Mouse (Mus musculus) liver, embryonic 15.5 days (tissue): ENCODE measurements around the gene Slc27a2. TPM values are rescaled to one million over a fixed set of nuclear protein-coding genes. Genes with fewer than 3 reads are reported as not detected.

Source experiments
- ATAC-seq: fragments of 200-750 bp; cut with Nextera tagmentation; 2 replicates; pipeline ENCODE4 v1.8.0; 2017; ENCODE audit warnings: moderate number of reproducible peaks, mild to moderate bottlenecking, moderate library complexity; ENCODE audit not compliant: insufficient read depth
- H3K27ac ChIP-seq: fragments of 300-500 bp; sonication (generic); replicated peaks from 2 replicates; pipeline ENCODE4 v1.5.1; 2015; ENCODE audit warnings: mild to moderate bottlenecking, inconsistent platforms
- H3K27me3 ChIP-seq: fragments of 300-500 bp; sonication (generic); 2 replicates; pipeline ENCODE4 v1.6.1; 2015; ENCODE audit warnings: mild to moderate bottlenecking, inconsistent platforms
- H3K36me3 ChIP-seq: fragments of 300-500 bp; sonication (generic); replicated peaks from 2 replicates; pipeline ENCODE4 v1.6.1; 2015; ENCODE audit warnings: moderate library complexity, mild to moderate bottlenecking, inconsistent platforms
- H3K4me1 ChIP-seq: fragments of 300-500 bp; sonication (generic); replicated peaks from 2 replicates; pipeline ENCODE4 v1.6.1; 2015; ENCODE audit warnings: inconsistent platforms
- H3K4me2 ChIP-seq: fragments of 300-500 bp; sonication (generic); 2 replicates; pipeline ENCODE4 v1.6.1; 2015; ENCODE audit warnings: moderate library complexity, mild to moderate bottlenecking, inconsistent platforms
- H3K4me3 ChIP-seq: fragments of 300-500 bp; sonication (generic); replicated peaks from 2 replicates; pipeline ENCODE4 v1.5.1; 2015; ENCODE audit warnings: mild to moderate bottlenecking, inconsistent platforms
- H3K9ac ChIP-seq: fragments of 300-500 bp; sonication (generic); 2 replicates; pipeline ENCODE4 v1.6.1; 2015; ENCODE audit warnings: moderate library complexity, mild to moderate bottlenecking, inconsistent platforms
- H3K9me3 ChIP-seq: fragments of 300-500 bp; sonication (generic); replicated peaks from 2 replicates; pipeline ENCODE4 v1.6.1; 2016; ENCODE audit warnings: inconsistent platforms
- WGBS: fragments of 180-500 bp; shearing (Covaris S2); methylation state at CpG from one replicate; pipeline ENCODE4 v1.1.7; 2015; ENCODE audit warnings: mixed read lengths; ENCODE audit not compliant: insufficient replicate concordance; 5-methylcytosine and 5-hydroxymethylcytosine counted together
- polyA plus RNA-seq: library from polyadenylated mRNA; unstranded; fragments of >200 nt; fragmentation: Nextera tagmentation; extraction: Ambion mirVana; gene quantifications from 2 replicates; pipeline ENCODE4 v1.2.1, GENCODE M21; 2015

Slc27a2 gene
- polyA plus RNA-seq, 1 experiment from 2014 or later, result 108 TPM

- Histone ChIP-seq H3K27ac (peak overlapping the region; percentile 42; the same call in 1 of the 2 replicates), H3K9me3 (no peaks in the 10 kb centered on the region), H3K27me3 (peaks cover 58% of the 10 kb centered on the region), H3K4me3 (peak overlapping the region; percentile 55), H3K36me3 (no peaks in the 10 kb centered on the region), H3K4me2 (peak overlapping the region; percentile 62), H3K4me1 (peaks cover 7% of the 10 kb centered on the region; the same call in 1 of the 2 replicates), H3K9ac (peak overlapping the region; percentile 43; the same call in 1 of the 2 replicates)
- WGBS, result 5% methylated on average over 26 of the region's 26 CpGs
- peak; percentile 6; the same call in 1 of the 2 replicates for ATAC-seq
Observed at GRCm38 (mm10) chr2:126553291-126553639, 1.1 kb downstream of the Slc27a2 start.

- Histone ChIP-seq H3K9ac (no peak overlapping the region), H3K9me3 (no peaks in the 10 kb centered on the region), H3K27me3 (peaks cover 53% of the 10 kb centered on the region), H3K36me3 (no peaks in the 10 kb centered on the region), H3K4me3 (0 out of 2 replicates have a peak overlapping the region, but pooled peaks have one; percentile 55), H3K4me2 (peak overlapping the region; percentile 62), H3K4me1 (0 out of 2 replicates have a peak, but pooled peaks cover 7% of the 10 kb centered on the region), H3K27ac (peak overlapping the region; percentile 72)
- ATAC-seq, result peak; percentile 16; the same call in 1 of the 2 replicates
- 61% methylated on average over 5 of the region's 5 CpGs for WGBS
Observed at GRCm38 (mm10) chr2:126555533-126555932, 3.3 kb downstream of the Slc27a2 start.

GRCm38 (mm10) chr2:126560094-126560493 lies 7.9 kb downstream of the Slc27a2 start:
- H3K36me3 ChIP-seq, result no peaks in the 10 kb centered on the region
- H3K27ac ChIP-seq, result no peak overlapping the region
- ATAC-seq, result no peak

GRCm38 (mm10) chr2:126563411-126564105 lies 11.4 kb downstream of the Slc27a2 start:
- H3K27ac ChIP-seq, result no peak overlapping the region
- H3K4me1 ChIP-seq, result no peaks in the 10 kb centered on the region
- H3K4me2 ChIP-seq, result no peak overlapping the region
- 61% methylated on average over 17 of the region's 17 CpGs for WGBS
- H3K9ac ChIP-seq, result no peak overlapping the region
- H3K27me3 ChIP-seq, result no peaks in the 10 kb centered on the region
- ATAC-seq, result no peak
- 0 out of 2 replicates have a peak, but pooled peaks cover 10% of the 10 kb centered on the region for H3K36me3 ChIP-seq
- H3K9me3 ChIP-seq, result no peaks in the 10 kb centered on the region
- H3K4me3 ChIP-seq, result no peak overlapping the region

More at GRCm38 (mm10) chr2:126560094-126560493, 7.9 kb downstream of the Slc27a2 start:
- Histone ChIP-seq H3K27me3 (peaks cover 9% of the 10 kb centered on the region; the same call in 1 of the 2 replicates), H3K4me3 (no peak overlapping the region), H3K9me3 (no peaks in the 10 kb centered on the region), H3K9ac (no peak overlapping the region), H3K4me1 (no peaks in the 10 kb centered on the region), H3K4me2 (no peak overlapping the region)
- WGBS, result 65% methylated on average over 1 of the region's 1 CpGs

GRCm38 (mm10) chr2:126572163-126572562 lies 20.0 kb downstream of the Slc27a2 start:
- Histone ChIP-seq H3K9me3 (no peaks in the 10 kb centered on the region), H3K4me3 (no peak overlapping the region), H3K9ac (no peak overlapping the region), H3K4me2 (no peak overlapping the region), H3K27ac (no peak overlapping the region), H3K27me3 (no peaks in the 10 kb centered on the region), H3K36me3 (peaks cover 32% of the 10 kb centered on the region), H3K4me1 (no peaks in the 10 kb centered on the region)
- WGBS, result 81% methylated on average over 1 of the region's 1 CpGs
- ATAC-seq, result no peak

GRCm38 (mm10) chr2:126572747-126573146 lies 20.5 kb downstream of the Slc27a2 start:
- WGBS, result 72% methylated on average over 4 of the region's 4 CpGs
- no peak overlapping the region for H3K4me3 ChIP-seq
- H3K27ac ChIP-seq, result no peak overlapping the region
- H3K4me1 ChIP-seq, result no peaks in the 10 kb centered on the region
- no peak for ATAC-seq
- H3K36me3 ChIP-seq, result peaks cover 32% of the 10 kb centered on the region
- no peak overlapping the region for H3K9ac ChIP-seq
- H3K27me3 ChIP-seq, result no peaks in the 10 kb centered on the region
- H3K9me3 ChIP-seq, result no peaks in the 10 kb centered on the region
- no peak overlapping the region for H3K4me2 ChIP-seq

GRCm38 (mm10) chr2:126575391-126576176 lies 23.4 kb downstream of the Slc27a2 start:
- H3K9me3 ChIP-seq, result no peaks in the 10 kb centered on the region
- WGBS, result 53% methylated on average over 11 of the region's 11 CpGs
- no peak overlapping the region for H3K4me2 ChIP-seq
- no peak overlapping the region for H3K27ac ChIP-seq
- H3K4me1 ChIP-seq, result no peaks in the 10 kb centered on the region
- peak; percentile 56; the same call in 1 of the 2 replicates for ATAC-seq
- no peaks in the 10 kb centered on the region for H3K27me3 ChIP-seq
- H3K4me3 ChIP-seq, result no peak overlapping the region
- peaks cover 21% of the 10 kb centered on the region for H3K36me3 ChIP-seq
- no peak overlapping the region for H3K9ac ChIP-seq

GRCm38 (mm10) chr2:126577362-126577761 lies 25.2 kb downstream of the Slc27a2 start:
- Histone ChIP-seq H3K36me3 (0 out of 2 replicates have a peak, but pooled peaks cover 13% of the 10 kb centered on the region), H3K4me2 (no peak overlapping the region), H3K4me3 (no peak overlapping the region), H3K4me1 (no peaks in the 10 kb centered on the region), H3K9me3 (no peaks in the 10 kb centered on the region), H3K27ac (no peak overlapping the region), H3K9ac (no peak overlapping the region), H3K27me3 (no peaks in the 10 kb centered on the region)
- no peak for ATAC-seq
- 63% methylated on average over 5 of the region's 5 CpGs for WGBS

GRCm38 (mm10) chr2:126579282-126579681 lies 27.1 kb downstream of the Slc27a2 start:
- no peaks in the 10 kb centered on the region for H3K9me3 ChIP-seq
- no peak overlapping the region for H3K9ac ChIP-seq
- H3K4me3 ChIP-seq, result no peak overlapping the region
- H3K27ac ChIP-seq, result no peak overlapping the region
- ATAC-seq, result no peak
- 77% methylated on average over 1 of the region's 1 CpGs for WGBS
- H3K27me3 ChIP-seq, result no peaks in the 10 kb centered on the region
- no peak overlapping the region for H3K4me2 ChIP-seq
- no peaks in the 10 kb centered on the region for H3K4me1 ChIP-seq
- 0 out of 2 replicates have a peak, but pooled peaks cover 13% of the 10 kb centered on the region for H3K36me3 ChIP-seq

- Histone ChIP-seq H3K4me1 (no peaks in the 10 kb centered on the region), H3K9me3 (no peaks in the 10 kb centered on the region), H3K27me3 (no peaks in the 10 kb centered on the region), H3K4me3 (no peak overlapping the region), H3K27ac (no peak overlapping the region), H3K36me3 (peaks cover 23% of the 10 kb centered on the region), H3K9ac (no peak overlapping the region), H3K4me2 (no peak overlapping the region)
- 54% methylated on average over 6 of the region's 6 CpGs for WGBS
- no peak for ATAC-seq
Observed at GRCm38 (mm10) chr2:126583960-126584359, 31.8 kb downstream of the Slc27a2 start.
